Mouse (Mus musculus) liver, adult 2 months (tissue): ENCODE measurements around the gene Ext2. TPM values are rescaled to one million over a fixed set of nuclear protein-coding genes. Genes with fewer than 3 reads are reported as not detected.

Experiments
- DNase-seq: peaks from one replicate; pipeline ENCODE4 v3.0.0-alpha.2; 2011; ENCODE audit warnings: low read depth, low spot score; ENCODE audit errors: extremely low read depth
- H3K27ac ChIP-seq: fragments of 200-500 bp; replicated peaks from 2 replicates; pipeline ENCODE4 v1.5.1; 2012; ENCODE audit warnings: low read depth, mild to moderate bottlenecking, control low read depth, inconsistent platforms, low read length; ENCODE audit not compliant: insufficient read depth
- H3K27me3 ChIP-seq: fragments of 200-500 bp; 2 replicates; pipeline ENCODE4 v1.6.1; 2012; ENCODE audit warnings: mild to moderate bottlenecking, moderate library complexity, low read length, inconsistent platforms; ENCODE audit not compliant: control insufficient read depth, insufficient read depth
- H3K36me3 ChIP-seq: fragments of 200-500 bp; 2 replicates; pipeline ENCODE4 v1.6.1; 2012; ENCODE audit warnings: low read length, inconsistent platforms; ENCODE audit not compliant: control insufficient read depth, insufficient read depth
- H3K4me1 ChIP-seq: fragments of 200-500 bp; 2 replicates; pipeline ENCODE4 v1.6.1; 2011; ENCODE audit warnings: low read length; ENCODE audit not compliant: control insufficient read depth, insufficient read depth
- H3K4me3 ChIP-seq: fragments of 200-500 bp; 2 replicates; pipeline ENCODE4 v1.5.1; 2011; ENCODE audit warnings: low read depth, mild to moderate bottlenecking, control low read depth, low read length, moderate library complexity; ENCODE audit not compliant: insufficient read depth
- H3K79me2 ChIP-seq: fragments of 200-500 bp; 2 replicates; pipeline ENCODE4 v1.6.1; 2012; ENCODE audit warnings: inconsistent platforms, mild to moderate bottlenecking, low read length, moderate library complexity; ENCODE audit not compliant: control insufficient read depth, insufficient read depth
- H3K9ac ChIP-seq: fragments of 200-500 bp; 2 replicates; pipeline ENCODE4 v1.6.1; 2012; ENCODE audit warnings: low read depth, mild to moderate bottlenecking, control low read depth, inconsistent platforms, low read length
- CTCF ChIP-seq: fragments of 200-500 bp; IDR thresholded peaks from 2 replicates; pipeline ENCODE4 v1.5.1; 2011; ENCODE audit warnings: low read depth, low read length, control low read depth
- POLR2A ChIP-seq: fragments of 200-500 bp; IDR thresholded peaks from 2 replicates; pipeline ENCODE4 v1.6.1; 2011; ENCODE audit warnings: low read length, control low read depth; ENCODE audit not compliant: insufficient read depth; ENCODE audit errors: extremely low read depth
- WGBS: fragments of 180-500 bp; shearing (Covaris S2); methylation state at CpG from one replicate; pipeline ENCODE4 v1.1.7; 2018; 5-methylcytosine and 5-hydroxymethylcytosine counted together
- polyA plus RNA-seq: library from polyadenylated mRNA; depleted of rRNA; stranded (reverse); fragments of >200 nt; gene quantifications from 2 replicates; pipeline ENCODE4 v1.2.3, GENCODE M21; 2012
- total RNA-seq: library from RNA; depleted of rRNA; stranded (reverse); fragments of >200 nt; gene quantifications from 2 replicates; pipeline ENCODE4 v1.2.3, GENCODE M21; 2014

Ext2 gene
- total and polyA plus RNA-seq, 2 experiments = 14.1 to 19.1 TPM

- Histone ChIP-seq H3K4me3 (no peak overlapping the region), H3K36me3 (no peaks in the 10 kb centered on the region), H3K27ac (no peak overlapping the region), H3K4me1 (no peaks in the 10 kb centered on the region), H3K79me2 (no peaks in the 10 kb centered on the region), H3K27me3 (no peaks in the 10 kb centered on the region), H3K9ac (no peak overlapping the region)
- 77% methylated on average over 8 of the region's 8 CpGs for WGBS
- TF ChIP-seq CTCF = no peak
- no peak for TF ChIP-seq POLR2A
- no peak for DNase-seq
Observed at GRCm38 (mm10) chr2:93683674-93684073, 138.7 kb downstream of the Ext2 start.

GRCm38 (mm10) chr2:93682601-93683202 is 139.7 kb downstream of the Ext2 start:
- WGBS = 72% methylated on average over 7 of the region's 7 CpGs
- TF ChIP-seq CTCF = no peak
- no peak for TF ChIP-seq POLR2A
- Histone ChIP-seq H3K4me1 (no peaks in the 10 kb centered on the region), H3K36me3 (no peaks in the 10 kb centered on the region), H3K4me3 (no peak overlapping the region), H3K27me3 (no peaks in the 10 kb centered on the region), H3K79me2 (no peaks in the 10 kb centered on the region), H3K9ac (no peak overlapping the region), H3K27ac (no peak overlapping the region)
- DNase-seq = no peak

GRCm38 (mm10) chr2:93681321-93681720 is 141.0 kb downstream of the Ext2 start:
- Histone ChIP-seq H3K9ac (no peak overlapping the region), H3K4me1 (no peaks in the 10 kb centered on the region), H3K27me3 (no peaks in the 10 kb centered on the region), H3K4me3 (no peak overlapping the region), H3K36me3 (no peaks in the 10 kb centered on the region), H3K79me2 (no peaks in the 10 kb centered on the region), H3K27ac (no peak overlapping the region)
- 23% methylated on average over 5 of the region's 5 CpGs for WGBS
- DNase-seq = no peak
- no peak for TF ChIP-seq CTCF
- no peak for TF ChIP-seq POLR2A

- WGBS = 95% methylated on average over 14 of the region's 14 CpGs
- Histone ChIP-seq H3K27ac (no peak overlapping the region), H3K9ac (no peak overlapping the region), H3K79me2 (no peaks in the 10 kb centered on the region), H3K27me3 (no peaks in the 10 kb centered on the region), H3K4me3 (no peak overlapping the region), H3K36me3 (no peaks in the 10 kb centered on the region), H3K4me1 (peaks cover 4% of the 10 kb centered on the region; the same call in 1 of the 2 replicates)
- no peak for DNase-seq
- TF ChIP-seq POLR2A (no peak), CTCF (no peak)
Observed at GRCm38 (mm10) chr2:93677231-93677630, 145.1 kb downstream of the Ext2 start.

- DNase-seq = no peak
- WGBS = 92% methylated on average over 15 of the region's 15 CpGs
- H3K27me3 ChIP-seq = no peaks in the 10 kb centered on the region
- peaks cover 4% of the 10 kb centered on the region; the same call in 1 of the 2 replicates for H3K4me1 ChIP-seq
- H3K36me3 ChIP-seq = no peaks in the 10 kb centered on the region
- no peak overlapping the region for H3K27ac ChIP-seq
- H3K4me3 ChIP-seq = no peak overlapping the region
- H3K9ac ChIP-seq = no peak overlapping the region
- TF ChIP-seq POLR2A = no peak
- no peak for TF ChIP-seq CTCF
- no peaks in the 10 kb centered on the region for H3K79me2 ChIP-seq
Observed at GRCm38 (mm10) chr2:93671573-93672184, 150.7 kb downstream of the Ext2 start.

GRCm38 (mm10) chr2:93666146-93666858 is 156.1 kb downstream of the Ext2 start:
- WGBS = 15% methylated on average over 3 of the region's 3 CpGs
- H3K79me2 ChIP-seq = no peaks in the 10 kb centered on the region
- peak; percentile 50 for DNase-seq
- no peaks in the 10 kb centered on the region for H3K4me1 ChIP-seq
- no peak overlapping the region for H3K9ac ChIP-seq
- H3K4me3 ChIP-seq = no peak overlapping the region
- no peaks in the 10 kb centered on the region for H3K27me3 ChIP-seq
- H3K27ac ChIP-seq = no peak overlapping the region
- no peaks in the 10 kb centered on the region for H3K36me3 ChIP-seq
- no peak for TF ChIP-seq POLR2A
- TF ChIP-seq CTCF = no peak
